Mouse (Mus musculus) thymus, adult 2 months (tissue): ENCODE results near the gene Myh13.

ENCODE experiments used
- CTCF ChIP-seq: fragments of 200-500 bp; IDR thresholded peaks from 2 replicates; pipeline ENCODE4 v1.5.1; 2012; ENCODE audit warnings: mild to moderate bottlenecking, control low read depth, low read length, moderate library complexity, borderline replicate concordance; ENCODE audit not compliant: control insufficient read depth, poor library complexity, insufficient read depth; ENCODE audit errors: extremely low read depth
- POLR2A ChIP-seq: fragments of 200-500 bp; IDR thresholded peaks from 2 replicates; pipeline ENCODE4 v1.6.1; 2012; ENCODE audit warnings: mild to moderate bottlenecking, low read length, control low read depth, moderate library complexity; ENCODE audit not compliant: control insufficient read depth, poor library complexity, insufficient read depth; ENCODE audit errors: extremely low read depth

DNA sequence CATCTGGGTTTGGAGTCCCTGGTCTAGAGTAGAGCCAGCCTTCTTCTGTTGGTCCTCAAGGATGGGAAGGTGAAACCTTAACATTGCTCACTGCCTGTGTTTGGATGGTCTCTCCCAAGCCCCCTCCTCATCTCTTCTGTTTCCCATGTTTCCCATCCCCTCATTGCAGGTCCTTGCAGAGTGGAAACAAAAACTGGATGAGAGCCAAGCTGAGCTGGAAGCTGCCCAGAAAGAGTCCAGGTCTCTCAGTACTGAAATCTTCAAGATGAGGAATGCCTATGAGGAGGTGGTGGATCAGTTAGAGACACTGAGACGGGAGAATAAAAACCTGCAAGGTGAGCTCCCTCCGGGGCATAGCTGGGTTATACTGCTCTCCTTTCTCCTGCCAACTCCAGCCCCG, 40.8 kb downstream of the Myh13 start:
- TF ChIP-seq CTCF (no peak), POLR2A (no peak)
